16 mouse cellular contexts compared by ENCODE assay signal in genomic region chr7:49457398-49457797, GRCm38 (mm10).
DNase-seq lines count a peak whose midpoint lies in the region; ATAC-seq and TF ChIP-seq lines count a peak whose summit lies in the region.
"Had no signal": no experiment of that assay in that cellular context is flagged by ENCODE, and none has a peak within 500 bp of the region (broad histone marks: within the 10 kb centered on the region; RNA-seq: fewer than 3 reads in every experiment).

No protein-coding gene starts in this region.

- peaks cover 21% of the 10 kb centered on the region for H3K36me3 ChIP-seq in hindbrain, embryonic 13.5 days
- peaks cover 15% of the 10 kb centered on the region for H3K36me3 ChIP-seq in hindbrain, embryonic 12.5 days
- H3K36me3 ChIP-seq in midbrain, embryonic 12.5 days: peaks cover 16% of the 10 kb centered on the region
- H3K36me3 ChIP-seq in midbrain, postnatal 0 days (ENCODE audit: insufficient read depth, low read length): peaks cover 12% of the 10 kb centered on the region
- no peaks in the 10 kb centered on the region for H3K36me3 ChIP-seq in liver, embryonic 16.5 days (ENCODE audit: control insufficient read depth, insufficient read depth)
- H3K36me3 ChIP-seq: forebrain, embryonic 10.5 days; limb, embryonic 13.5 days had no signal

- no peaks in the 10 kb centered on the region for H3K27me3 ChIP-seq in hindbrain, embryonic 13.5 days
- no peaks in the 10 kb centered on the region for H3K27me3 ChIP-seq in hindbrain, embryonic 12.5 days
- H3K27me3 ChIP-seq in midbrain, embryonic 12.5 days: no peaks in the 10 kb centered on the region
- H3K27me3 ChIP-seq in midbrain, postnatal 0 days (ENCODE audit: insufficient read depth, low read length): no peaks in the 10 kb centered on the region
- H3K27me3 ChIP-seq in liver, embryonic 16.5 days (ENCODE audit: control insufficient read depth, insufficient read depth, low read depth, low read length): no peaks in the 10 kb centered on the region
- H3K27me3 ChIP-seq: neural tube, embryonic 12.5 days had no signal

- TF ChIP-seq CTCF in midbrain, postnatal 0 days (IDR thresholded peaks at IDR 0.05): no peak

- H3K4me2 ChIP-seq in hindbrain, embryonic 13.5 days: no peak overlapping the region
- H3K4me2 ChIP-seq in hindbrain, embryonic 12.5 days (replicated peaks): no peak overlapping the region
- H3K4me2 ChIP-seq in midbrain, embryonic 12.5 days (replicated peaks): no peak overlapping the region
- H3K4me2 ChIP-seq in midbrain, postnatal 0 days (ENCODE audit: low read depth, low read length, poor library complexity, severe bottlenecking): no peak overlapping the region
- H3K4me2 ChIP-seq in liver, embryonic 16.5 days (ENCODE audit: low read depth, low read length): 0 out of 2 replicates have a peak overlapping the region, but pooled peaks have one; percentile 20
- H3K4me2 ChIP-seq: embryonic facial prominence, embryonic 15.5 days; limb, embryonic 13.5 days; neural tube, embryonic 12.5 days had no signal

- 0 out of 2 replicates have a peak overlapping the region, but pooled peaks have one; percentile 20 for H3K27ac ChIP-seq in hindbrain, embryonic 13.5 days
- no peak overlapping the region for H3K27ac ChIP-seq in hindbrain, embryonic 12.5 days
- H3K27ac ChIP-seq in midbrain, embryonic 12.5 days (replicated peaks): 0 out of 2 replicates have a peak overlapping the region, but pooled peaks have one; percentile 20
- no peak overlapping the region for H3K27ac ChIP-seq in midbrain, postnatal 0 days (ENCODE audit: low read depth, low read length)
- H3K27ac ChIP-seq in liver, embryonic 16.5 days (ENCODE audit: low read length): peak overlapping the region; percentile 67
- H3K27ac ChIP-seq: embryonic facial prominence, embryonic 15.5 days; forebrain, embryonic 10.5 days; heart, adult 2 months; limb, embryonic 13.5 days; neural tube, embryonic 12.5 days had no signal

- H3K9ac ChIP-seq in hindbrain, embryonic 13.5 days: no peak overlapping the region
- no peak overlapping the region for H3K9ac ChIP-seq in hindbrain, embryonic 12.5 days
- no peak overlapping the region for H3K9ac ChIP-seq in midbrain, embryonic 12.5 days (replicated peaks)
- no peak overlapping the region for H3K9ac ChIP-seq in midbrain, postnatal 0 days (replicated peaks; ENCODE audit: low read length, poor library complexity, severe bottlenecking)
- no peak overlapping the region for H3K9ac ChIP-seq in liver, embryonic 16.5 days (ENCODE audit: low read depth, low read length)
- H3K9ac ChIP-seq: embryonic facial prominence, embryonic 15.5 days; limb, embryonic 13.5 days; neural tube, embryonic 12.5 days had no signal

- H3K9me3 ChIP-seq in hindbrain, embryonic 13.5 days: no peaks in the 10 kb centered on the region
- H3K9me3 ChIP-seq in hindbrain, embryonic 12.5 days (replicated peaks): no peaks in the 10 kb centered on the region
- no peaks in the 10 kb centered on the region for H3K9me3 ChIP-seq in midbrain, embryonic 12.5 days
- no peaks in the 10 kb centered on the region for H3K9me3 ChIP-seq in midbrain, postnatal 0 days (ENCODE audit: low read length)
- H3K9me3 ChIP-seq in liver, embryonic 16.5 days (replicated peaks; ENCODE audit: control insufficient read depth, low read length): no peaks in the 10 kb centered on the region
- H3K9me3 ChIP-seq: embryonic facial prominence, embryonic 15.5 days; forebrain, embryonic 10.5 days; limb, embryonic 13.5 days; neural tube, embryonic 12.5 days had no signal

- no peak overlapping the region for H3K4me3 ChIP-seq in hindbrain, embryonic 13.5 days
- H3K4me3 ChIP-seq in hindbrain, embryonic 12.5 days: no peak overlapping the region
- no peak overlapping the region for H3K4me3 ChIP-seq in midbrain, embryonic 12.5 days
- H3K4me3 ChIP-seq in midbrain, postnatal 0 days (ENCODE audit: low read depth, low read length): no peak overlapping the region
- no peak overlapping the region for H3K4me3 ChIP-seq in liver, embryonic 16.5 days (ENCODE audit: low read depth, low read length)
- H3K4me3 ChIP-seq: embryonic facial prominence, embryonic 15.5 days; forebrain, embryonic 10.5 days; heart, adult 2 months; limb, embryonic 13.5 days; neural tube, embryonic 12.5 days had no signal

- peaks cover 7% of the 10 kb centered on the region; the same call in 1 of the 2 replicates for H3K4me1 ChIP-seq in hindbrain, embryonic 13.5 days (replicated peaks)
- peaks cover 5% of the 10 kb centered on the region; the same call in 1 of the 2 replicates for H3K4me1 ChIP-seq in hindbrain, embryonic 12.5 days
- no peaks in the 10 kb centered on the region for H3K4me1 ChIP-seq in midbrain, embryonic 12.5 days
- H3K4me1 ChIP-seq in midbrain, postnatal 0 days (ENCODE audit: insufficient read depth, low read length): no peaks in the 10 kb centered on the region
- no peaks in the 10 kb centered on the region; the same call in 1 of the 2 replicates for H3K4me1 ChIP-seq in liver, embryonic 16.5 days (ENCODE audit: control insufficient read depth, low read depth, low read length)
- H3K4me1 ChIP-seq: neural tube, embryonic 12.5 days had no signal

- 80% methylated on average over 10 of the region's 10 CpGs for WGBS in hindbrain, embryonic 13.5 days
- WGBS in hindbrain, embryonic 12.5 days: 75% methylated on average over 10 of the region's 10 CpGs
- WGBS in midbrain, embryonic 12.5 days: 83% methylated on average over 10 of the region's 10 CpGs
- 60% methylated on average over 10 of the region's 10 CpGs for WGBS in midbrain, postnatal 0 days
- WGBS in liver, embryonic 16.5 days (ENCODE audit: insufficient replicate concordance): 58% methylated on average over 10 of the region's 10 CpGs

- no peak for DNase-seq in midbrain, postnatal 0 days (ENCODE audit: low spot score)
- DNase-seq in liver: peak; percentile 34
- DNase-seq in spleen, adult 12 weeks (ENCODE audit: low spot score): no peak
- DNase-seq: cerebellum, adult 18-20 months; cerebellum, postnatal 36 days; heart, adult 2 months; layer of hippocampus, postnatal 36 days; thymus, postnatal 4 days had no signal

- no peak for ATAC-seq in hindbrain, embryonic 13.5 days (ENCODE audit: low FRiP score)
- ATAC-seq in hindbrain, embryonic 12.5 days (ENCODE audit: low FRiP score): no peak
- no peak for ATAC-seq in midbrain, embryonic 12.5 days (ENCODE audit: low FRiP score, low read depth)
- no peak for ATAC-seq in midbrain, postnatal 0 days (ENCODE audit: low FRiP score)
- ATAC-seq in liver, embryonic 16.5 days (ENCODE audit: low read depth): peak; percentile 79

Comparison
In these comparisons a context has a peak if more than half of its experiments do, and no peak if none do; other contexts are left out.
1. H3K27ac ChIP-seq: peak in hindbrain, embryonic 13.5 days (single experiment), midbrain, embryonic 12.5 days (single experiment) and liver, embryonic 16.5 days (single experiment); none in hindbrain, embryonic 12.5 days (single experiment) and midbrain, postnatal 0 days (single experiment).